Mouse (Mus musculus) liver, adult 2 months (tissue): ENCODE results near the gene Aagab. TPM values are rescaled to one million over a fixed set of nuclear protein-coding genes. Genes with fewer than 3 reads are reported as not detected.
A peak's percentile ranks its signal among the peaks of the same experiment; 100 is the strongest.

Experiments
- DNase-seq: peaks from one replicate; pipeline ENCODE4 v3.0.0-alpha.2; 2011; ENCODE audit warnings: low read depth, low spot score; ENCODE audit errors: extremely low read depth
- H3K27ac ChIP-seq: fragments of 200-500 bp; replicated peaks from 2 replicates; pipeline ENCODE4 v1.5.1; 2012; ENCODE audit warnings: low read depth, mild to moderate bottlenecking, control low read depth, inconsistent platforms, low read length; ENCODE audit not compliant: insufficient read depth
- H3K27me3 ChIP-seq: fragments of 200-500 bp; 2 replicates; pipeline ENCODE4 v1.6.1; 2012; ENCODE audit warnings: mild to moderate bottlenecking, moderate library complexity, low read length, inconsistent platforms; ENCODE audit not compliant: control insufficient read depth, insufficient read depth
- H3K36me3 ChIP-seq: fragments of 200-500 bp; 2 replicates; pipeline ENCODE4 v1.6.1; 2012; ENCODE audit warnings: low read length, inconsistent platforms; ENCODE audit not compliant: control insufficient read depth, insufficient read depth
- H3K4me1 ChIP-seq: fragments of 200-500 bp; 2 replicates; pipeline ENCODE4 v1.6.1; 2011; ENCODE audit warnings: low read length; ENCODE audit not compliant: control insufficient read depth, insufficient read depth
- H3K4me3 ChIP-seq: fragments of 200-500 bp; 2 replicates; pipeline ENCODE4 v1.5.1; 2011; ENCODE audit warnings: low read depth, mild to moderate bottlenecking, control low read depth, low read length, moderate library complexity; ENCODE audit not compliant: insufficient read depth
- H3K79me2 ChIP-seq: fragments of 200-500 bp; 2 replicates; pipeline ENCODE4 v1.6.1; 2012; ENCODE audit warnings: inconsistent platforms, mild to moderate bottlenecking, low read length, moderate library complexity; ENCODE audit not compliant: control insufficient read depth, insufficient read depth
- H3K9ac ChIP-seq: fragments of 200-500 bp; 2 replicates; pipeline ENCODE4 v1.6.1; 2012; ENCODE audit warnings: low read depth, mild to moderate bottlenecking, control low read depth, inconsistent platforms, low read length
- CTCF ChIP-seq: fragments of 200-500 bp; IDR thresholded peaks from 2 replicates; pipeline ENCODE4 v1.5.1; 2011; ENCODE audit warnings: low read depth, low read length, control low read depth
- POLR2A ChIP-seq: fragments of 200-500 bp; IDR thresholded peaks from 2 replicates; pipeline ENCODE4 v1.6.1; 2011; ENCODE audit warnings: low read length, control low read depth; ENCODE audit not compliant: insufficient read depth; ENCODE audit errors: extremely low read depth
- WGBS: fragments of 180-500 bp; shearing (Covaris S2); methylation state at CpG from one replicate; pipeline ENCODE4 v1.1.7; 2018; 5-methylcytosine and 5-hydroxymethylcytosine counted together
- polyA plus RNA-seq: library from polyadenylated mRNA; depleted of rRNA; stranded (reverse); fragments of >200 nt; gene quantifications from 2 replicates; pipeline ENCODE4 v1.2.3, GENCODE M21; 2012
- total RNA-seq: library from RNA; depleted of rRNA; stranded (reverse); fragments of >200 nt; gene quantifications from 2 replicates; pipeline ENCODE4 v1.2.3, GENCODE M21; 2014

Aagab gene
- total and polyA plus RNA-seq, 2 experiments = 11.9 to 14.9 TPM

DNA sequence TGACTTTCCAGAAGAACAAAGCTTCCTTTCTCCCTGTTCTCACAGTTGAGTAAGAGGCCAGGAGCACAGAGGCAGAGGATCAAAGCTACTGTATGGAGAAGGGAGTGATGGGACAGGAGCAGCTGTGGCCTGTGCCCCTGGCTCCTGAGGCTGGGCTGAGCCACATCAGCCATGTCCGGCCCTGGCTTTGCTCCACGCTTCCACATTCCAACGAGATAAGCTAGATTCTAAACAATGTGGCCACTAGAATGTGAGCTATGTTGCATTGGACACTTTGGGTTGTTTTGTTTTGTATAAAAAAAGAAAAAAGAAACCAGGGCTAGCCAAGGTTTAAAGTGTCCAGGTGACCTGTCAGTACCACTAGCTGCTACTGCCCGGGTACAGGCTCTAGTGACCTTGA, 54.7 kb downstream of the Aagab start:
- H3K36me3 ChIP-seq = no peaks in the 10 kb centered on the region; the same call in 1 of the 2 replicates
- no peaks in the 10 kb centered on the region for H3K79me2 ChIP-seq
- H3K27me3 ChIP-seq = no peaks in the 10 kb centered on the region
- no peak overlapping the region for H3K9ac ChIP-seq
- no peak overlapping the region for H3K4me3 ChIP-seq
- 43% methylated on average over 4 of the region's 4 CpGs for WGBS
- H3K4me1 ChIP-seq = no peaks in the 10 kb centered on the region
- no peak for DNase-seq
- TF ChIP-seq POLR2A = no peak
- TF ChIP-seq CTCF = no peak
- H3K27ac ChIP-seq = no peak overlapping the region

DNA sequence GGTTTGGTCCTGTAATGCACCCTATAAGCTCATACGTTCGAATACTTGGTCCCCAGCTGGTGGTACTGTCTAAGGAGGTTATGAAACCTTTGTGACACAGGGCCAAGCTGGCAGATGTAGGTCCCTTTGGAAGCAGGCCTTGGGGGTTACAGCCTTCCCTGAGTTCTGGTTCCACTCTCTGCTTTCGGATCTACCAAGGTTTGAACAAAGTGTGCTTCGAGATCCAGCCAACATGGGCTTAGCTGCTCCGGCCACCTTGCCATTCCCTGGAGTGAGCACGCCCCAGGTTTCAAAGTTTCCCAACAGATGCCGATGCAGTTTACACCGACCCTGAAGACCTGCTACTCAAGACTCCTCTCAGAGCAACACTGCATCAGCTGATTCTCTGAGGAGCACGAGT, 56.0 kb downstream of the Aagab start:
- Histone ChIP-seq H3K9ac (no peak overlapping the region), H3K79me2 (no peaks in the 10 kb centered on the region), H3K27ac (no peak overlapping the region), H3K27me3 (no peaks in the 10 kb centered on the region), H3K4me1 (peaks cover 2% of the 10 kb centered on the region; the same call in 1 of the 2 replicates), H3K36me3 (no peaks in the 10 kb centered on the region; the same call in 1 of the 2 replicates), H3K4me3 (no peak overlapping the region)
- no peak for TF ChIP-seq CTCF
- TF ChIP-seq POLR2A = no peak
- WGBS = 92% methylated on average over 9 of the region's 9 CpGs
- DNase-seq = no peak

DNA sequence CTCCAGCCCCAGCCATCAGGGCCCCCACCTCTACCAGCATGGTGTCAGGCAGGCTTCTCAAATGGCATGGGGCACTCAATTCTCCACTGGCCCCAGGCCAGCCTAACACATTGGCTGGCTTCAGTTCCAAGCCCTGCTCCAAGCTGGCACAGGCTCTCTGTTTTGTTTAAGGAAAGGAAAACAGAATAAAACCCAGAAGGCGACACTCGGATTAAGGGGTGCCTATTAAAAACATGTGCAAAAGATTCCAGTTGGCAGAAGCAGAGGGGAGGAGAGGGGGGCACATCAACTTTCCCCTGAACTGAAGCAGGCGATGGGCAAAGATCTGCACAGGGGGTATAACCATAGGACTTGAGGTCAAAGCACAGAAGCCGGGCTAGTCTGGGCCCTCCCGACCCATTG, 56.5 kb downstream of the Aagab start:
- Histone ChIP-seq H3K4me1 (peaks cover 2% of the 10 kb centered on the region; the same call in 1 of the 2 replicates), H3K27me3 (no peaks in the 10 kb centered on the region), H3K4me3 (no peak overlapping the region), H3K36me3 (no peaks in the 10 kb centered on the region; the same call in 1 of the 2 replicates), H3K9ac (no peak overlapping the region), H3K27ac (no peak overlapping the region), H3K79me2 (no peaks in the 10 kb centered on the region)
- DNase-seq = peak; percentile 40
- TF ChIP-seq CTCF = no peak
- TF ChIP-seq POLR2A = no peak
- 55% methylated on average over 5 of the region's 5 CpGs for WGBS

DNA sequence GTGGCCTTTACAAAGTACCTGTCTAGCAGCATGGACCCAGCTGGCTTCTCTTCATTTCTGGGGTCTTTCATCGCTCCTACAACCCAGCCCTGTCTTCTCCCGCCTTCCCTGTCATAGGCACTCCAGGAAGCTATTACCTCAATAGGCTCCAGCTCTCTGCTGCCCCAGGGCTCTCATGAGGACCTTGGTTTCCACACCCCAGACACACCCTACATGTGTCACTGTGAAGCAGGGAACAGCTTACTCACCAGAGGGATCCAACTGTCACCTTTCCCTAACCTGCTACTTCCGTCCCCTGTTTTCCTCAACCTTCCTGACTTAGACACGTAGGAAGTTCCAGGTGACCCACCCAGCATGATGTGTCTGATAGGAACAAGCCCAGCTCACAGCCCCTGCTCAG, 57.6 kb downstream of the Aagab start:
- H3K36me3 ChIP-seq = no peaks in the 10 kb centered on the region
- DNase-seq = no peak
- WGBS = 97% methylated on average over 4 of the region's 4 CpGs
- H3K9ac ChIP-seq = no peak overlapping the region
- H3K4me1 ChIP-seq = peaks cover 2% of the 10 kb centered on the region; the same call in 1 of the 2 replicates
- H3K4me3 ChIP-seq = no peak overlapping the region
- H3K79me2 ChIP-seq = no peaks in the 10 kb centered on the region
- TF ChIP-seq POLR2A = no peak
- TF ChIP-seq CTCF = no peak
- H3K27me3 ChIP-seq = no peaks in the 10 kb centered on the region
- no peak overlapping the region for H3K27ac ChIP-seq

DNA sequence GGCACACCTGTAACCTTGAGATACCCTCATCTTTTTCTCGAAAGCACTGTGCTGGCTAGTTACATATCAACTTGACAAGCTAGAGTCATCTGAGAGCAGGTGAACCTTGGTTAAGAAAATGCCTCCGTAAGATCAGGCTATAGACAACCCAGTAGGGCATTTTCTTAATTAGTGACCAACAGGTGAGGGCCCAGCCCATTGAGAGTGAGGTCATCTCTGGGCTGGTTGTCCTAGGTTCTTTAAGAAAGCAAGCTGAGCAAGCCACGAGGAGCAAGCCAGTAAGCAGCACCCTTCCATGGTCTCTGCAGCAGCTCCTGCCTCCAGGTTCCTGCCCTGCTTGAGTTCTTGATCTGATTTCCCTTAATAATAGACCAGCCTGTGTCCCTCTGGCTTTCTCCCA, 58.2 kb downstream of the Aagab start:
- Histone ChIP-seq H3K4me1 (peaks cover 2% of the 10 kb centered on the region; the same call in 1 of the 2 replicates), H3K36me3 (no peaks in the 10 kb centered on the region), H3K27ac (no peak overlapping the region), H3K27me3 (no peaks in the 10 kb centered on the region), H3K79me2 (no peaks in the 10 kb centered on the region), H3K4me3 (no peak overlapping the region), H3K9ac (no peak overlapping the region)
- WGBS = 97% methylated on average over 3 of the region's 3 CpGs
- DNase-seq = no peak
- TF ChIP-seq POLR2A = no peak
- no peak for TF ChIP-seq CTCF

DNA sequence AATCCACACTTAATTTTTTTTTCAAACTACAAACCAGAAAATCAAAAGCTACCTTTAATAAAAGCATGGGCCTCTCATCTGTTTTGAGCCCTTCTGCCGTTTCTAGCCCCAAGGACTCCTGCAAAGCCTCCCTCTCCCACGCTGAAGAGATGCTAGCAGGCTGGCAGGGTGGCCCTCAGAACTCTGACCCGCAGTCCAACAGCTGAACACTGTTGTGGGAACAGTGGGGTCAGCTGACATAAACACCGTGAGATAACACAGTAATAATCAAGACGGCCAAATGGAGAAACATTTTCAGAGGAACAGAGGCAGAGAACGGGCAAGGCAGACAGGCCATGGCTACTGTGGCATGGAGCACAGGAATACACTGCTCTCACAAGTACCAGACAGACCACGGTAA, 60.3 kb downstream of the Aagab start:
- H3K27ac ChIP-seq = no peak overlapping the region
- no peak overlapping the region for H3K4me3 ChIP-seq
- H3K27me3 ChIP-seq = no peaks in the 10 kb centered on the region
- no peak for TF ChIP-seq CTCF
- TF ChIP-seq POLR2A = no peak
- peaks cover 2% of the 10 kb centered on the region; the same call in 1 of the 2 replicates for H3K4me1 ChIP-seq
- H3K9ac ChIP-seq = no peak overlapping the region
- no peaks in the 10 kb centered on the region for H3K79me2 ChIP-seq
- DNase-seq = peak; percentile 67
- no peaks in the 10 kb centered on the region for H3K36me3 ChIP-seq
- WGBS = 26% methylated on average over 7 of the region's 7 CpGs
